Mouse (Mus musculus): Measurements from ENCODE around the gene Strap. TPM values are rescaled to one million over a fixed set of nuclear protein-coding genes. Genes with fewer than 3 reads are reported as not detected.

Strap gene
- total and polyA plus RNA-seq, 3 experiments: 26.2 to 153 (median 117) TPM

- Histone ChIP-seq H3K4me1 (ENCODE audit: insufficient read depth, low read depth, low read length) (no peaks in the 10 kb centered on the region), H3K4me3 (ENCODE audit: low read depth, low read length) (no peak overlapping the region), H3K27me3 (ENCODE audit: insufficient read depth, low read length) (no peaks in the 10 kb centered on the region), H3K9me3 (replicated peaks) (no peaks in the 10 kb centered on the region), H3K36me3 (replicated peaks) (peaks cover 72% of the 10 kb centered on the region)
- DNase-seq (ENCODE audit: low spot score) (no peak), ATAC-seq (ENCODE audit: extremely low read depth, insufficient number of reproducible peaks, low FRiP score, poor library complexity, severe bottlenecking) (no peak)
- TF ChIP-seq TAL1 (conservative IDR thresholded peaks at IDR 0.05; ENCODE audit: low read depth, low read length) (no peak), GATA1 (IDR thresholded peaks at IDR 0.05; ENCODE audit: borderline replicate concordance, low read length) (no peak), POLR2AphosphoS5 (IDR thresholded peaks at IDR 0.05; ENCODE audit: insufficient replicate concordance, low read depth, low read length) (no peak), GATA2 (IDR thresholded peaks at IDR 0.05; ENCODE audit: borderline replicate concordance, low read depth, low read length) (no peak), CTCF (IDR thresholded peaks at IDR 0.05; ENCODE audit: low read depth, low read length) (no peak)
These were observed 62.0 kb downstream of the Strap start for GRCm38 (mm10) chr6:137796596-137797567.

GRCm38 (mm10) chr6:137799253-137799652 lies 64.4 kb downstream of the Strap start:
- ATAC-seq (ENCODE audit: extremely low read depth, insufficient number of reproducible peaks, low FRiP score, poor library complexity, severe bottlenecking): no peak
- TF ChIP-seq TAL1 (conservative IDR thresholded peaks at IDR 0.05; ENCODE audit: low read depth, low read length): no peak
- no peak for TF ChIP-seq CTCF (IDR thresholded peaks at IDR 0.05; ENCODE audit: low read depth, low read length)
- TF ChIP-seq GATA1 (IDR thresholded peaks at IDR 0.05; ENCODE audit: borderline replicate concordance, low read length): no peak
- TF ChIP-seq POLR2AphosphoS5 (IDR thresholded peaks at IDR 0.05; ENCODE audit: insufficient replicate concordance, low read depth, low read length): no peak
- no peak for TF ChIP-seq GATA2 (IDR thresholded peaks at IDR 0.05; ENCODE audit: borderline replicate concordance, low read depth, low read length)
- H3K27me3 ChIP-seq (ENCODE audit: insufficient read depth, low read length): no peaks in the 10 kb centered on the region
- H3K4me1 ChIP-seq (ENCODE audit: insufficient read depth, low read depth, low read length): no peaks in the 10 kb centered on the region
- peaks cover 69% of the 10 kb centered on the region for H3K36me3 ChIP-seq (replicated peaks)
- no peaks in the 10 kb centered on the region for H3K9me3 ChIP-seq (replicated peaks)
- H3K4me3 ChIP-seq (ENCODE audit: low read depth, low read length): no peak overlapping the region
- DNase-seq (ENCODE audit: low spot score): no peak

Other genes with a start within 250 kb of the Strap start
- not detected in 2 replicates for gene Eps8, start 80.2 kb upstream of the Strap start, total RNA-seq (2014; fragmentation: Nextera tagmentation)
- 0.12 and 0.33 TPM in 2 replicates for gene Eps8, start 80.2 kb upstream of the Strap start, total RNA-seq (2017)
- not detected in 2 replicates for gene Eps8, start 80.2 kb upstream of the Strap start, polyA plus RNA-seq (2012)
- 48.4 and 51.2 TPM in 2 replicates for gene Dera, start 19.5 kb downstream of the Strap start, total RNA-seq (2014; fragmentation: Nextera tagmentation)
- gene Dera, start 19.5 kb downstream of the Strap start, total RNA-seq (2017): 69.4 and 73.5 TPM in 2 replicates
- 34.5 and 47.6 TPM in 2 replicates for gene Dera, start 19.5 kb downstream of the Strap start, polyA plus RNA-seq (2012)